ENCODE assay signal across 8 mouse cellular contexts in genomic region chr5:137738516-137738915, GRCm38 (mm10). TPM values are rescaled to one million over a fixed set of nuclear protein-coding genes. Genes with fewer than 3 reads are reported as not detected.
DNase-seq lines count a peak whose midpoint lies in the region; ATAC-seq and TF ChIP-seq lines count a peak whose summit lies in the region.

No protein-coding gene starts in this region.

- H3K36me3 ChIP-seq in hindbrain, embryonic 11.5 days (ENCODE audit: control insufficient read depth, insufficient read depth, low read length), result no peaks in the 10 kb centered on the region
- H3K36me3 ChIP-seq in neural tube, embryonic 15.5 days, result peaks cover 22% of the 10 kb centered on the region

- TF ChIP-seq CTCF in left cerebral cortex, adult 2 months (IDR thresholded peaks at IDR 0.05), result peak; percentile 49

- H3K4me2 ChIP-seq in hindbrain, embryonic 11.5 days (replicated peaks; ENCODE audit: low read depth, low read length), result peak overlapping the region; percentile 15; the same call in 1 of the 2 replicates
- peak overlapping the region; percentile 94 for H3K4me2 ChIP-seq in neural tube, embryonic 15.5 days

- no peak for ATAC-seq in hindbrain, embryonic 11.5 days (ENCODE audit: low FRiP score)
- no peak for ATAC-seq in neural tube, embryonic 15.5 days (ENCODE audit: low FRiP score)

- H3K27me3 ChIP-seq in hindbrain, embryonic 11.5 days (ENCODE audit: control insufficient read depth, insufficient read depth, low read length), result no peaks in the 10 kb centered on the region
- H3K27me3 ChIP-seq in neural tube, embryonic 15.5 days (replicated peaks), result no peaks in the 10 kb centered on the region

- 52% methylated on average over 5 of the region's 5 CpGs for WGBS in hindbrain, embryonic 11.5 days
- WGBS in neural tube, embryonic 15.5 days, result 24% methylated on average over 5 of the region's 5 CpGs

- 0 out of 2 replicates have a peak overlapping the region, but pooled peaks have one; percentile 20 for H3K9ac ChIP-seq in hindbrain, embryonic 11.5 days (ENCODE audit: low read depth, low read length)
- H3K9ac ChIP-seq in neural tube, embryonic 15.5 days (replicated peaks), result peak overlapping the region; percentile 76

- DNase-seq in left cerebral cortex, adult 2 months (ENCODE audit: extremely low spot score in 1 of 2, low spot score in 2 of 2), result no peak
- no peak for DNase-seq in left cerebral cortex, adult 9 months (ENCODE audit: low spot score in 2 of 2)
- peak; percentile 82 for DNase-seq in brain, adult 2 months (ENCODE audit: low read depth, low spot score)
- DNase-seq in hindbrain, embryonic 11.5 days (ENCODE audit: low spot score), result no peak
- DNase-seq in right cerebral cortex, adult 18-20 months, result no peak
- DNase-seq in left cerebral cortex, postnatal 36 days (ENCODE audit: low spot score in 2 of 2), result no peak
- DNase-seq in spleen, postnatal 14 days (ENCODE audit: low spot score in 2 of 2), result no peak

- peaks cover 26% of the 10 kb centered on the region for H3K4me1 ChIP-seq in hindbrain, embryonic 11.5 days (replicated peaks; ENCODE audit: control insufficient read depth, insufficient read depth, low read length)
- H3K4me1 ChIP-seq in neural tube, embryonic 15.5 days, result peaks cover 66% of the 10 kb centered on the region

- 0 out of 2 replicates have a peak overlapping the region, but pooled peaks have one; percentile 36 for H3K27ac ChIP-seq in left cerebral cortex, adult 2 months
- no peak overlapping the region; the same call in 1 of the 2 replicates for H3K27ac ChIP-seq in hindbrain, embryonic 11.5 days (ENCODE audit: low read depth, low read length)
- H3K27ac ChIP-seq in neural tube, embryonic 15.5 days (replicated peaks), result peak overlapping the region; percentile 88

- intact Hi-C loops in left cerebral cortex, adult 2 months (cut with DNase I), result no loop called here
- intact Hi-C loops in left cerebral cortex, postnatal 36 days (cut with DNase I), result no loop called here

- no peaks in the 10 kb centered on the region for H3K9me3 ChIP-seq in hindbrain, embryonic 11.5 days (ENCODE audit: control insufficient read depth, low read length)
- no peaks in the 10 kb centered on the region for H3K9me3 ChIP-seq in neural tube, embryonic 15.5 days (replicated peaks)

- peak overlapping the region; percentile 19; the same call in 1 of the 2 replicates for H3K4me3 ChIP-seq in left cerebral cortex, adult 2 months
- H3K4me3 ChIP-seq in hindbrain, embryonic 11.5 days (ENCODE audit: low read depth, low read length), result no peak overlapping the region; the same call in 1 of the 2 replicates
- H3K4me3 ChIP-seq in neural tube, embryonic 15.5 days (replicated peaks), result peak overlapping the region; percentile 70

RNA-seq across cellular contexts. Expression of gene Nyap1, which starts 2.9 kb away (rescaled TPM):
- total RNA-seq in left cerebral cortex, adult 2 months (2021), result 10 to 100 TPM; 76.3 to 81.7 TPM
- polyA plus RNA-seq in hindbrain, embryonic 11.5 days (2014; fragmentation: Nextera tagmentation; extraction: Ambion mirVana), result 2.9 and 5.3 TPM in 2 replicates
- 32.7 and 41.3 TPM in 2 replicates for polyA plus RNA-seq in neural tube, embryonic 15.5 days (2015; fragmentation: Nextera tagmentation; extraction: Ambion mirVana)
- total RNA-seq in left cerebral cortex, postnatal 36 days (2021), result 10 to 100 TPM; 70.1 to 79.5 TPM

RNA-seq across cellular contexts. Expression of gene Tsc22d4, which starts 7.0 kb away (rescaled TPM):
- 100 to 1,000 TPM; 150 to 156 TPM for total RNA-seq in left cerebral cortex, adult 2 months (2021)
- 56.4 and 64.0 TPM in 2 replicates for polyA plus RNA-seq in hindbrain, embryonic 11.5 days (2014; fragmentation: Nextera tagmentation; extraction: Ambion mirVana)
- polyA plus RNA-seq in neural tube, embryonic 15.5 days (2015; fragmentation: Nextera tagmentation; extraction: Ambion mirVana), result 110 and 134 TPM in 2 replicates
- total RNA-seq in left cerebral cortex, postnatal 36 days (2021), result 100 to 1,000 TPM; 166 to 203 TPM

RNA-seq across cellular contexts. Expression of gene Ppp1r35, which starts 40.1 kb away (rescaled TPM):
- 10 to 100 TPM; 22.8 to 25.6 TPM for total RNA-seq in left cerebral cortex, adult 2 months (2021)
- 64.9 and 78.4 TPM in 2 replicates for polyA plus RNA-seq in hindbrain, embryonic 11.5 days (2014; fragmentation: Nextera tagmentation; extraction: Ambion mirVana)
- 38.2 and 42.3 TPM in 2 replicates for polyA plus RNA-seq in neural tube, embryonic 15.5 days (2015; fragmentation: Nextera tagmentation; extraction: Ambion mirVana)
- 10 to 100 TPM; 23.5 to 28.6 TPM for total RNA-seq in left cerebral cortex, postnatal 36 days (2021)

RNA-seq across cellular contexts. Expression of gene Mepce, which starts 48.9 kb away (rescaled TPM):
- 10 to 100 TPM; 40.1 to 45.2 TPM for total RNA-seq in left cerebral cortex, adult 2 months (2021)
- polyA plus RNA-seq in hindbrain, embryonic 11.5 days (2014; fragmentation: Nextera tagmentation; extraction: Ambion mirVana), result 9.9 and 14.9 TPM in 2 replicates
- polyA plus RNA-seq in neural tube, embryonic 15.5 days (2015; fragmentation: Nextera tagmentation; extraction: Ambion mirVana), result 10.0 and 12.7 TPM in 2 replicates
- total RNA-seq in left cerebral cortex, postnatal 36 days (2021), result 10 to 100 TPM; 33.5 to 42.8 TPM

RNA-seq across cellular contexts. Expression of gene Zcwpw1, which starts 49.1 kb away (rescaled TPM):
- 1 to 10 TPM; 5.7 to 8.2 TPM for total RNA-seq in left cerebral cortex, adult 2 months (2021)
- 13.5 and 17.2 TPM in 2 replicates for polyA plus RNA-seq in hindbrain, embryonic 11.5 days (2014; fragmentation: Nextera tagmentation; extraction: Ambion mirVana)
- 14.9 and 17.0 TPM in 2 replicates for polyA plus RNA-seq in neural tube, embryonic 15.5 days (2015; fragmentation: Nextera tagmentation; extraction: Ambion mirVana)
- total RNA-seq in left cerebral cortex, postnatal 36 days (2021), result 1 to 10 TPM; 4.6 to 7.2 TPM
